Mouse (Mus musculus) CH12.LX (cell line): ENCODE data around the gene Nup188.

Experiments used
- CTCF ChIP-seq, 2 experiments: IDR thresholded peaks in 1 of 2; conservative IDR thresholded peaks in 1 of 2; 2 replicates each; pipeline ENCODE4 v1.5.1; 2011 to 2012; ENCODE audit warnings: low read depth in 2 of 2, low read length in 2 of 2, improper control_type of control experiment in 1 of 2, inconsistent platforms in 1 of 2, mild to moderate bottlenecking in 1 of 2, moderate library complexity in 1 of 2
- E2F4 ChIP-seq: IDR thresholded peaks from 2 replicates; pipeline ENCODE4 v1.6.1; 2011; ENCODE audit warnings: low read depth, low read length, improper control_type of control experiment; ENCODE audit not compliant: insufficient replicate concordance
- EP300 ChIP-seq: IDR thresholded peaks from 2 replicates; pipeline ENCODE4 v1.6.1; 2011; ENCODE audit warnings: low read length, improper control_type of control experiment
- ETS1 ChIP-seq: conservative IDR thresholded peaks from 2 replicates; pipeline ENCODE4 v1.6.1; 2012; ENCODE audit warnings: low read depth, mild to moderate bottlenecking, inconsistent platforms, low read length, improper control_type of control experiment, moderate library complexity
- GABPA ChIP-seq: IDR thresholded peaks from 2 replicates; pipeline ENCODE4 v1.6.1; 2012; ENCODE audit warnings: low read depth, low read length, improper control_type of control experiment, inconsistent platforms; ENCODE audit not compliant: insufficient replicate concordance
- IRF4 ChIP-seq: IDR thresholded peaks from 2 replicates; pipeline ENCODE4 v1.6.1; 2014; ENCODE audit warnings: low read depth, mild to moderate bottlenecking, inconsistent platforms, low read length, improper control_type of control experiment
- POLR2A ChIP-seq: IDR thresholded peaks from 2 replicates; pipeline ENCODE4 v1.6.1; 2011; ENCODE audit warnings: low read depth, mild to moderate bottlenecking, improper control_type of control experiment, low read length
- USF1 ChIP-seq: IDR thresholded peaks from 2 replicates; pipeline ENCODE4 v1.6.1; 2014; ENCODE audit warnings: low read depth, mild to moderate bottlenecking, inconsistent platforms, low read length, improper control_type of control experiment
- ZC3H11A ChIP-seq: IDR thresholded peaks from 2 replicates; pipeline ENCODE4 v1.6.1; 2012; ENCODE audit warnings: low read depth, mild to moderate bottlenecking, inconsistent platforms, low read length, improper control_type of control experiment

GRCm38 (mm10) chr2:30371544-30371943, 85.3 kb downstream of the Nup188 start:
- TF ChIP-seq CTCF (conservative IDR thresholded peaks at IDR 0.05 in 1 of 2, IDR thresholded peaks at IDR 0.05 in 1 of 2; ENCODE audit: low read depth in 2 of 2, low read length in 2 of 2): no peak
- no peak for TF ChIP-seq ETS1
- TF ChIP-seq E2F4: no peak
- TF ChIP-seq IRF4: no peak
- TF ChIP-seq EP300: no peak
- TF ChIP-seq ZC3H11A: no peak
- TF ChIP-seq GABPA: no peak
- no peak for TF ChIP-seq POLR2A
- TF ChIP-seq USF1: no peak
